Mouse (Mus musculus) embryonic fibroblast, embryonic 13.5 days (primary cell): ENCODE measurements around the gene Tagln2.

Experiments
- CTCF ChIP-seq: IDR thresholded peaks from 2 replicates; pipeline ENCODE4 v1.5.1; 2011; ENCODE audit warnings: mild to moderate bottlenecking, control low read depth, low read length, moderate library complexity, borderline replicate concordance; ENCODE audit not compliant: insufficient read depth
- POLR2A ChIP-seq: IDR thresholded peaks from 2 replicates; pipeline ENCODE4 v1.6.1; 2011; ENCODE audit warnings: low read depth, mild to moderate bottlenecking, control low read depth, low read length, moderate library complexity

DNA sequence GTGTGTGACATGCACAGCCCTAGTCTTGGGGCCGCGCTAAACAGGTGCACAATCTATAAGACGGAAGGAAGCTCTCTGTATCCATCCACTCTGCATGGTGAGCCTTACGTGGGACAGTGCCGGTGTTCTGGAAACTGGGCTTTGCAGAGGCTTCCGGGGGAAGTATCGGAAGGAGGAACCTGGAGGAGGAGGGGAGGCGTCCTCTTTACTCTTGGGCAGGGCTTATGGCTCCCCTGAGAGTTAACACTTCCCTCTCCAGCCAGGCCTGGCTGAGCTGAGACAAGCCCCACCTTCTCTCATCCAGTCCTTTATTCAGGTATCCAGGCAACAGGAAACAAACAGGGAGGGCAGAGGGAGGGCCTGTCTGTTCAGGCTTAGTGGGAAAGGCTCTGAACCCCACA is 50.7 kb downstream of the Tagln2 start:
- no peak for TF ChIP-seq CTCF
- TF ChIP-seq POLR2A: peak; percentile 29; the same call in 1 of the 2 replicates
